Mouse (Mus musculus): ENCODE measurements around the gene Hist1h3i. TPM values are rescaled to one million over a fixed set of nuclear protein-coding genes. Genes with fewer than 3 reads are reported as not detected.
"Not testable (repeated sequence)": the region's sequence is repeated elsewhere in the genome, so short reads cannot be mapped to it uniquely, and the experiment has no call there.

The Hist1h3i gene
- polyA plus RNA-seq, 1 experiment from 2014 or later, result 109 TPM

DNA sequence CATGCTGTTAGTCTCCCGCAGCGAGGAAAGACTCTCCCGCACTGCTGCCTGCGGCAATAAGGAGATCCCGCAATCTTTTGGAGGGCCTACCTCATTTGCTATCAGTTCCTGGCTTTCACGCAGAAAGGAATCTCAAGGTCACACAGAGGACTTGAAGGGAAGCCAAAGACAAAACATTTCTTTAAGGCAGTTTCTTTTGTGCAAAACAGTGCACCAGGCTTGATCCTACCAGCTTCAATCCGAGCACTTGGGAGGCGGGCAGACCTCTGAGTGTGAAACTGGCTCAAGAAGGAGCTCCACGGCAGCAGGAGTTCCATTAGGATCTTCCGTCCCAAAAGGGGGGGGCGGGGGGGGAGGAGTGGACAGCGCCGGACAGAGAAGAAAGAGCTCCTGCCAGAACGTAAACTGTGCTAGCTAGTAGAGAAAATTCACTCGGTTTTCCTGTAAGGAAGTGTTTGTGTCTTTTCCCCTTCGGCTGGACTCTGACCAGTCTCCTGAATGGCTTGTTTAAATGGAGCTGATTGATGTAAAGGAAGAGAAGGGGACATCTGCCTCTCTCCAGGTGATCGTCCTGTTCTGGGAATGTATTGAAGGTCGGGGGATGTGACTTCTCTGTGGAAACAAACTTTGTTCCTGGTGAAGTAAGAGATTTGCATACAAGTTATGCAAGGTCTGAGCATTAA is 7.6 kb upstream of the Hist1h3i start:
- WGBS, result 10% methylated on average over 18 of the region's 18 CpGs
- Histone ChIP-seq H3K9me3 (no peaks in the 10 kb centered on the region), H3K9ac (0 out of 2 replicates have a peak overlapping the region, but pooled peaks have one; percentile 18), H3K36me3 (no peaks in the 10 kb centered on the region), H3K4me2 (peak overlapping the region; percentile 35), H3K4me3 (peak overlapping the region; percentile 8), H3K27me3 (no peaks in the 10 kb centered on the region), H3K4me1 (peaks cover 11% of the 10 kb centered on the region), H3K27ac (no peak overlapping the region)
- no peak for ATAC-seq (ENCODE audit: insufficient number of reproducible peaks, low FRiP score, low TSS enrichment, low read depth)

DNA sequence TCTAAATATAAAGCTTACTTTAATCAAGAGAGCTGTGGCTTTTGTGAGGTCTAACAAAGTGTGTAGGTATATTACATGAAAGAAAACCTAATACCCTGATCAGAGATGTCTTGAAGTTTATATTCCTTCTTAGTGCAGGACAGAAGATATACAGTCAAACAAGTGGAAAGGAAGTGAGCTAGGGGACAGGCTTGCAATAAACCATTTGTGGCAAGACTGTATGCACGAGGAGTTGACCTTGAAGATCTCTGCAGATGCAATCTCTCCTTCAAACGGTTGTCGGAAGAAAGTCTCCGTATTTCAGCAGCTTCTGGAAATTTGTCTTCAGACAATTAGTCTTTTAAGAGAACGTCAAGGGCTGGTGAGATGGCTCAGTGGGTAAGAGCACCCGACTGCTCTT is 6.8 kb upstream of the Hist1h3i start:
- no peaks in the 10 kb centered on the region for H3K36me3 ChIP-seq
- no peak overlapping the region for H3K4me3 ChIP-seq
- no peaks in the 10 kb centered on the region for H3K27me3 ChIP-seq
- no peak overlapping the region for H3K4me2 ChIP-seq
- ATAC-seq (ENCODE audit: insufficient number of reproducible peaks, low FRiP score, low TSS enrichment, low read depth), result no peak
- 65% methylated on average over 6 of the region's 6 CpGs for WGBS
- H3K4me1 ChIP-seq, result peaks cover 11% of the 10 kb centered on the region
- H3K9ac ChIP-seq, result no peak overlapping the region
- no peak overlapping the region for H3K27ac ChIP-seq
- no peaks in the 10 kb centered on the region for H3K9me3 ChIP-seq

DNA sequence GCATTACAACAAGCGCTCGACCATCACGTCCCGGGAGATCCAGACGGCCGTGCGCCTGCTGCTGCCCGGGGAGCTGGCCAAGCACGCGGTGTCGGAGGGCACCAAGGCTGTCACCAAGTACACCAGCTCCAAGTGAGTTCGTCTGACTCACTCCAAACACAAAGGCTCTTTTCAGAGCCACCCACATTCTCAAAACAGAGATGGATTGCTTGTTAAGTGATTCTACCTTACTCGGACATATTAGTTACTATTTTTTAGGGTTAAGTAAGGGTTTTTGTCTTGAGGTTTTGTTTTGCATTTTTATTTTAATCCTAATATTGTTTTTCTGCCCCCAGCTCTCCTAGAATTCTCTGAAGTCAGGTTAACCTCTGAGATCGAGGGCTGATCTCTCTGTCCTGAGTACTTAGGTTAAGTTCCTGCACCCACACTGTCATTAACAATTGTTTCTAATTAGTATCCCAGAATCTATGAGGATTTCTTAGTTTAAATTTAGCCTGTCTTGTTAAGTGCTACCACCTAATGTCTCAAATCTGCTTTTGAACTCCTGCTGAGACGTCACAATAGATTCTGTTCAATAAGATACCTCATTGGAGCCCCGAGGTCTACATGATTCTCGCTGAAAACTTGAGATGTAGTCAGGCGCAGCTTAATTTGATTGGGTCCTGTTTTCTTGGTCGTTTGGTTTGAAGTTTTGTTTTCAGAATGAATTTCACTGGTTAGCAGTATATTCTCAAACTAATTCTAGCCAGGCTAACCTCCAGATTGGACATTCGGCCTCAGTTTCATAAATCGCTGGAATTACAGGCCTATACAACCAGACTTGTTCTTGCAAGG is 4.8 kb upstream of the Hist1h3i start:
- Histone ChIP-seq H3K9ac (no peak overlapping the region), H3K27ac (peak overlapping the region; percentile 71), H3K4me3 (peak overlapping the region; percentile 38), H3K9me3 (no peaks in the 10 kb centered on the region), H3K4me1 (peaks cover 20% of the 10 kb centered on the region), H3K27me3 (no peaks in the 10 kb centered on the region), H3K36me3 (no peaks in the 10 kb centered on the region), H3K4me2 (peak overlapping the region; percentile 53)
- WGBS, result 15% methylated on average over 17 of the region's 21 CpGs
- ATAC-seq (ENCODE audit: insufficient number of reproducible peaks, low FRiP score, low TSS enrichment, low read depth), result no peak

DNA sequence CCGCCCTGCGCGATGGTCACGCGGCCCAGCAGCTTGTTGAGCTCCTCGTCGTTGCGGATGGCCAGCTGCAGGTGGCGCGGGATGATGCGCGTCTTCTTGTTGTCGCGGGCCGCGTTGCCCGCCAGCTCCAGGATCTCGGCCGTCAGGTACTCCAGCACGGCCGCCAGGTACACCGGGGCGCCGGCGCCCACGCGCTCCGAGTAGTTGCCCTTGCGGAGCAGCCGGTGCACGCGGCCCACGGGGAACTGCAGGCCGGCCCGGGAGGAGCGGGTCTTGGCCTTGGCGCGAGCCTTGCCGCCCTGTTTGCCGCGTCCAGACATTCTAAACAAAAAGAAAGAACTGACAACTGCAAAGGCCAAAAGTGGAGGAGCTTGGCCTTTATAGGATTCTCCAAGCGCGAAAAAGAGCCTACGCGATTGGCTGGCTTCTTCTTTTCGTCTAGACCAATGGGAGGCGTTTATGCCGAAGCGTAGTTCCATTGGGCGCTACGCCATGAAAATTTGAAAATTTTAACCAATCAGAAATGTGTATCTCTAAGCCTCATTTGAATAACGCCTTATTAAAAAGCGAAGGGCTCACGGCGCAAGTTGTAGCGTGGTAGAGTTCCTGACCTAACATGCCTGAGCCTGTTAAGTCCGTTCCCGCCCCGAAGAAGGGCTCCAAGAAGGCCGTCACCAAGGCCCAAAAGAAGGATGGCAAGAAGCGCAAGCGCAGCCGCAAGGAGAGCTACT is 3.9 kb upstream of the Hist1h3i start, which contains the start of the genes Hist1h2an and Hist1h2bp:
TSS of gene Hist1h2an (minus strand) at position 320 of the 731 bp plus-strand sequence.
TSS of gene Hist1h2bp (plus strand) at position 563 of the 731 bp plus-strand sequence.
- Histone ChIP-seq H3K4me2 (peak within 1 kb of the TSS; percentile 53), H3K4me3 (peak within 1 kb of the TSS; percentile 38), H3K4me1 (peaks cover 25% of the 10 kb centered on the region), H3K27ac (peak within 1 kb of the TSS; percentile 83)
- under 1% methylated on average over 37 of the region's 63 CpGs for WGBS
- H3K27me3 ChIP-seq, H3K36me3 ChIP-seq, H3K9ac ChIP-seq, H3K9me3 ChIP-seq: not testable (repeated sequence)
- peak; percentile 93 for ATAC-seq (ENCODE audit: insufficient number of reproducible peaks, low FRiP score, low TSS enrichment, low read depth)

DNA sequence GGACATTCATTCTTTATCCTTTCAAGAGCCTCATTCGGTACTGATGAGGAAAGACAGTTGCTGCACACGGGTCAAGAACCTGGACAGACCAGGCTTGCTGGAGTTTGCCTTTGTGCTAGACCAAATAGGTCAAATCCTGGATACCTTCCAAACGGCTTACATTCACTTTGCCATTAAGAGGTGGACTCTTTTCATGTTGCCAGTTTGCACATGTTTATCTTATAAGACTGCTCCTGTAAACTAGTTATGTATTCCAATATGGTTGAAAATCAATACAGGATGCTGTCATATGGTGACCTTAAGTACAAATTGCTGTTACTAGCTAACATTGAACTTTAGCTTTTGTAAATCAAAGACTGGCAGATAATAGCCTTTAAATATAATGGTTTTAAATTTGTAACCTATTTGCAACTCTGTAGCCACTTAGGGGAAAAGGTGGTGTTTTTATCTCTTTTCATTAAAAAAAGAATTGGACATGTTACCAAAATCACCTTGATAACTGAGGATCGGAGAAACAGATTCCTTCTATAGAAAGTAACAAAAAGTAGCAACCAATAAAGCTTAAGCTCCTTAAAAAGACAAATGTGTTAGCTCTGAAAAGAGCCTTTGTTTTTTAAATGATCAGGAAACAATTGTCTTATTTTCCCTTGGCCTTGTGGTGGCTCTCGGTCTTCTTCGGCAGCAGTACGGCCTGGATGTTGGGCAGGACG is 3.2 kb upstream of the Hist1h3i start:
- Histone ChIP-seq H3K36me3 (no peaks in the 10 kb centered on the region), H3K4me3 (peak overlapping the region; percentile 38), H3K27ac (peak overlapping the region; percentile 80), H3K9ac (no peak overlapping the region), H3K4me2 (peak overlapping the region; percentile 53), H3K4me1 (peaks cover 27% of the 10 kb centered on the region), H3K27me3 (no peaks in the 10 kb centered on the region), H3K9me3 (no peaks in the 10 kb centered on the region)
- ATAC-seq (ENCODE audit: insufficient number of reproducible peaks, low FRiP score, low TSS enrichment, low read depth), result no peak
- WGBS, result 5% methylated on average over 8 of the region's 8 CpGs

DNA sequence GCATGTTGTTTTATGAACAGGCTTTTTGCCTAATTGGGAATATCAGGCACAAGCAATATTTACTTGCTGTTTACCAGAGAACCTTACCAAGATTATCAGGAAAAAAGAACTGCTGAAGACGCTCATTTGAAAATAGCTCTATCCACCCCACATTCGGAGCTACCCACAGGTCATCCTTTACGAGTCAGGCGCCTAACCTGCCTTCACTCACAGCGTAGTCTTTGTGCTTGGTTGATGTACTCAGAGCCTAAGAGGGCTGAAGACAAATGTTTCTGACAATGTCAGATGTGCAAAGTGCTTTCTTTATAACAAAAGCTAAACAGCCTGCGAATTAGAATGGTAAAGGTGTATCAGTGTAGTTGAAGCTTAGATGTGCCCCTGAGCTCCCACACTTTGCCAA is 1.1 kb upstream of the Hist1h3i start:
- Histone ChIP-seq H3K36me3 (no peaks in the 10 kb centered on the region), H3K9ac (0 out of 2 replicates have a peak overlapping the region, but pooled peaks have one; percentile 33), H3K27me3 (no peaks in the 10 kb centered on the region), H3K4me2 (peak overlapping the region; percentile 56), H3K4me1 (peaks cover 37% of the 10 kb centered on the region), H3K9me3 (no peaks in the 10 kb centered on the region), H3K4me3 (0 out of 2 replicates have a peak overlapping the region, but pooled peaks have one; percentile 41), H3K27ac (peak overlapping the region; percentile 88)
- 25% methylated on average over 6 of the region's 6 CpGs for WGBS
- no peak for ATAC-seq (ENCODE audit: insufficient number of reproducible peaks, low FRiP score, low TSS enrichment, low read depth)

DNA sequence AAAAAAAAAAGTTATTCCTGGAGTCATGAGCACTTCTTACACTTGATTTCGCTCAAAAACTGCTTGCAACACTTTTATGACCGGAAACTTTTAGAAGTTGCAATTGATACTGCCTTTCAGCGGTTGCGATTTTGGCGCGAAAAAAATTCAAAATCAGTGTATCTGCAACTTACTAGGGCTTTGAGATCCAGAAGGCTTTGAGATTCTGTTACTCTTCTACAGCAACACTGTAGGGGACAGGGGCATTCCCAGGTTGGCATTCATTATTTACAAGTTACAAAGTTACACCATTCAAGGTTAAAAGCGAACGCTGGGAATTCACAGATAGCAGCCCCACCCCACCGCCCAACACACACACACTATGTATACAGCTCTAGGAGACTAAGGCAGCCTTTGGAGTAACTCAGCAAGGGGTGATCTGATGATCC is 578 bp upstream of the Hist1h3i start:
- ATAC-seq (ENCODE audit: insufficient number of reproducible peaks, low FRiP score, low TSS enrichment, low read depth), result no peak
- H3K36me3 ChIP-seq, result no peaks in the 10 kb centered on the region
- H3K9ac ChIP-seq, result peak overlapping the region; percentile 33; the same call in 1 of the 2 replicates
- peaks cover 37% of the 10 kb centered on the region for H3K4me1 ChIP-seq
- no peaks in the 10 kb centered on the region for H3K9me3 ChIP-seq
- peak overlapping the region; percentile 41 for H3K4me3 ChIP-seq
- H3K27ac ChIP-seq, result peak overlapping the region; percentile 88
- H3K4me2 ChIP-seq, result peak overlapping the region; percentile 56
- WGBS, result 3% methylated on average over 9 of the region's 9 CpGs
- H3K27me3 ChIP-seq, result no peaks in the 10 kb centered on the region

DNA sequence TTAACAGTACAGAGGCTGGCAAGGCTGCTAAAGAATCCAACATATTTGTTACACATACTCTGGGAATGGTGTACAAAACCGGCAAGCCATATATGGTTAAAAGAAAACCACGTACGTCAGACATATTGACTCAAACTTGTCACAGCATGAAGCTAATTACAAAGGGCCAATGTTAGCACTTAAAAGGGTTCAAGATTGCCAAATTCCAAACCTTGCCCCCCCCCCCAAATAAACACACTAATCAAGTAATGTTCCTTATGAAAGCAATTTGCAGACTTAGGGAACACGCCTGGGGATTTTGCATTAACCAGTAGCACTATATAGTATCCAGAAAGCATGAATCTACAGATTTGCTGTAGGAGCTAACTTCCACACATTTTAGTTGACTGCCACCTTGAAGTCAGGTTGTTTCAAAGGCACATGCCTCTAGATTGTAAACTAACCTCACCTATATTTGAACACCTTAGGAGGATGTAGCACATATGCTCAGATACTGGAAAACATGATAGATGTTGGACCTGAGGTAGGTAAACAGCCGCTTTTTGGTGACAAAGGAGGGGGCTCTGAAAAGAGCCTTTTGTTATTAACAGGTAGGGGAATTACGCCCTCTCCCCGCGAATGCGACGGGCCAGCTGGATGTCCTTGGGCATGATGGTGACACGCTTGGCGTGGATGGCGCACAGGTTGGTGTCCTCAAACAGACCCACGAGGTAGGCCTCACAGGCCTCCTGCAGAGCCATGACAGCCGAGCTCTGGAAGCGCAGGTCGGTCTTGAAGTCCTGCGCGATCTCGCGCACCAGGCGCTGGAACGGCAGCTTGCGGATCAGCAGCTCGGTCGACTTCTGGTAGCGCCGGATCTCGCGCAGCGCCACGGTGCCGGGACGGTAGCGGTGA is 562 bp downstream of the Hist1h3i start:
- H3K36me3 ChIP-seq; H3K9me3 ChIP-seq; ATAC-seq (ENCODE audit: insufficient number of reproducible peaks, low FRiP score, low TSS enrichment, low read depth); H3K27me3 ChIP-seq: not testable (repeated sequence)
- peak overlapping the region; percentile 41 for H3K4me3 ChIP-seq
- peaks cover 37% of the 10 kb centered on the region for H3K4me1 ChIP-seq
- peak overlapping the region; percentile 88 for H3K27ac ChIP-seq
- peak overlapping the region; percentile 56 for H3K4me2 ChIP-seq
- H3K9ac ChIP-seq, result peak overlapping the region; percentile 28; the same call in 1 of the 2 replicates
- under 1% methylated on average over 17 of the region's 35 CpGs for WGBS

DNA sequence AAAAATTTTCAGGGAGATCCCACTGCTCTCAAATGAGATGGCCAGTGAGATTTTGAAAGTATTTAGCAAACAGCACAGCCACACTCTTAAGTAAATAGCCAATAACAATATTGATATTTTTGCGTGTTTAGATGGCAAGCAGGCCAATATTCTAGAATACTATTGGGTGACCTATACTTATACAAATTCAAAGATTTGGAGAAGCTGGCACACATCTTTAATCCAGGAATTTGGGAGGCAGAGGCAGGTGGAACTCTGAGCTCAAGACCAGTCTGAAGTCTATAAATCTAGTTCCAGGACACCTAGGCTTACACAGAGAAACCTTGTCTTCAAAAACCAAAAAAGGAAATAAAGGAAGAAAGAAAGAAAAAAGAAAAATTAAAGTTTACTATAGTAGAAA is 1.5 kb downstream of the Hist1h3i start:
- H3K27ac ChIP-seq, result no peak overlapping the region
- no peak overlapping the region for H3K4me2 ChIP-seq
- no peak overlapping the region for H3K4me3 ChIP-seq

DNA sequence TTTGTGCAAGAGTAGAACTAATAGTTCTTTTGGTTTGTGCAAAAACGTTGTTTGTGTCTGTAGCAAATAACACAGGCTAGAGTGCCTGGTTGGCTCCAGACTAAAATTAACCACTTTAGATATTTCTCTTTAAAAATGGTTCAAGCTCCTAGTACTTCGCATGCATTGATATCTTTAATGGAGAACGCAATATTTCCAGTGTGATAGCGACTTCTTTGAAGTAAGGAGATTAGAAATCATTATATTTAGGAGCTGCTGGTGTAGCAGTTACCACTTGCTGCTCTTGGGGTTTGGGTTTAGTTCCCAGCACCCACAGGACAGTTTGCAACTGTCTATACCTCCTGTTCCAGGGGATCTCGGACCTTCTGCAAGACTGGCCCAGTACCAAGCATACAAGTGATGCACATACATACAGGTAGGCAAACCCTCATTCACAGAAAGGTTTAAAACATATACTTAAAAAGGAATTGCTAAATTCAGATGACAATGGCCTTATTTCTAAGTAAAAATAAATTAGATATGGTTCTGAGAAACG is 2.1 kb downstream of the Hist1h3i start:
- no peaks in the 10 kb centered on the region for H3K36me3 ChIP-seq
- peak overlapping the region; percentile 51 for H3K4me3 ChIP-seq
- ATAC-seq (ENCODE audit: insufficient number of reproducible peaks, low FRiP score, low TSS enrichment, low read depth), result no peak
- no peak overlapping the region for H3K9ac ChIP-seq
- no peaks in the 10 kb centered on the region for H3K9me3 ChIP-seq
- no peaks in the 10 kb centered on the region for H3K27me3 ChIP-seq
- H3K27ac ChIP-seq, result peak overlapping the region; percentile 95
- WGBS, result 44% methylated on average over 6 of the region's 6 CpGs
- peak overlapping the region; percentile 90; the same call in 1 of the 2 replicates for H3K4me2 ChIP-seq
- H3K4me1 ChIP-seq, result peaks cover 36% of the 10 kb centered on the region

More for the DNA sequence above, 1.5 kb downstream of the Hist1h3i start:
- no peaks in the 10 kb centered on the region for H3K9me3 ChIP-seq
- H3K9ac ChIP-seq, result no peak overlapping the region
- no peaks in the 10 kb centered on the region for H3K27me3 ChIP-seq
- no peaks in the 10 kb centered on the region for H3K36me3 ChIP-seq
- ATAC-seq (ENCODE audit: insufficient number of reproducible peaks, low FRiP score, low TSS enrichment, low read depth), result no peak
- peaks cover 37% of the 10 kb centered on the region for H3K4me1 ChIP-seq
- WGBS, result 89% methylated on average over 1 of the region's 1 CpGs

Measured in limb, embryonic 15.5 days (tissue).